Mouse (Mus musculus) adrenal gland, postnatal 14 days (tissue): Measurements from ENCODE around the gene Gfra1. TPM values are rescaled to one million over a fixed set of nuclear protein-coding genes. Genes with fewer than 3 reads are reported as not detected.
A peak's percentile ranks its signal among the peaks of the same experiment; 100 is the strongest.

Source experiments
- DNase-seq: peaks from one replicate; pipeline ENCODE4 v3.0.0; 2021; ENCODE audit warnings: mixed read lengths
- total RNA-seq: library from RNA; stranded (reverse); gene quantifications from 2 replicates; pipeline ENCODE4 v1.2.3, GENCODE M21; 2021

Gene Gfra1
- total RNA-seq, 1 experiment from 2014 or later = 10.1 TPM

- no peak for DNase-seq
Observed at GRCm38 (mm10) chr19:58335585-58336530, 119.9 kb downstream of the Gfra1 start.

GRCm38 (mm10) chr19:58329305-58329704 lies 126.4 kb downstream of the Gfra1 start:
- no peak for DNase-seq

GRCm38 (mm10) chr19:58328014-58328413 lies 127.7 kb downstream of the Gfra1 start:
- DNase-seq = no peak

GRCm38 (mm10) chr19:58316474-58316873 lies 139.2 kb downstream of the Gfra1 start:
- peak; percentile 34 for DNase-seq

GRCm38 (mm10) chr19:58315681-58316080 lies 140.0 kb downstream of the Gfra1 start:
- no peak for DNase-seq

- DNase-seq = no peak
Observed at GRCm38 (mm10) chr19:58314631-58315030, 141.1 kb downstream of the Gfra1 start.

- no peak for DNase-seq
Observed at GRCm38 (mm10) chr19:58313785-58314184, 141.9 kb downstream of the Gfra1 start.

GRCm38 (mm10) chr19:58312492-58312891 lies 143.2 kb downstream of the Gfra1 start:
- no peak for DNase-seq

GRCm38 (mm10) chr19:58310334-58311315 lies 145.1 kb downstream of the Gfra1 start:
- DNase-seq = no peak

GRCm38 (mm10) chr19:58309620-58310275 lies 146.0 kb downstream of the Gfra1 start:
- no peak for DNase-seq

GRCm38 (mm10) chr19:58301105-58301504 lies 154.6 kb downstream of the Gfra1 start:
- no peak for DNase-seq

GRCm38 (mm10) chr19:58297926-58298325 lies 157.8 kb downstream of the Gfra1 start:
- DNase-seq = no peak

- no peak for DNase-seq
Observed at GRCm38 (mm10) chr19:58296842-58297190, 158.9 kb downstream of the Gfra1 start.

GRCm38 (mm10) chr19:58295986-58296841 lies 159.5 kb downstream of the Gfra1 start:
- DNase-seq = no peak

GRCm38 (mm10) chr19:58288145-58288544 lies 167.6 kb downstream of the Gfra1 start:
- DNase-seq = no peak

GRCm38 (mm10) chr19:58275281-58275680 lies 180.4 kb downstream of the Gfra1 start:
- DNase-seq = peak; percentile 9

GRCm38 (mm10) chr19:58271815-58272214 lies 183.9 kb downstream of the Gfra1 start:
- no peak for DNase-seq

GRCm38 (mm10) chr19:58270778-58271177 lies 184.9 kb downstream of the Gfra1 start:
- no peak for DNase-seq

- DNase-seq = no peak
Observed at GRCm38 (mm10) chr19:58268476-58268875, 187.2 kb downstream of the Gfra1 start.

GRCm38 (mm10) chr19:58266600-58266999 lies 189.1 kb downstream of the Gfra1 start:
- no peak for DNase-seq

GRCm38 (mm10) chr19:58260934-58261333 lies 194.8 kb downstream of the Gfra1 start:
- no peak for DNase-seq
